Mouse (Mus musculus) intestine, embryonic 16.5 days (tissue): ENCODE data around the gene Zfp37. TPM values are rescaled to one million over a fixed set of nuclear protein-coding genes. Genes with fewer than 3 reads are reported as not detected.
"Not testable (repeated sequence)": the region's sequence is repeated elsewhere in the genome, so short reads cannot be mapped to it uniquely, and the experiment has no call there.

Experiments used
- ATAC-seq: fragments of 200-750 bp; cut with Nextera tagmentation; 2 replicates; pipeline ENCODE4 v1.8.0; 2017; ENCODE audit warnings: moderate TSS enrichment, moderate library complexity
- H3K27ac ChIP-seq: fragments of 300-500 bp; sonication (generic); 2 replicates; pipeline ENCODE4 v1.5.1; 2014; ENCODE audit warnings: mild to moderate bottlenecking, low read length
- H3K27me3 ChIP-seq: fragments of 300-500 bp; sonication (generic); replicated peaks from 2 replicates; pipeline ENCODE4 v1.6.1; 2014; ENCODE audit warnings: low read length, control low read depth, mixed read lengths; ENCODE audit not compliant: control insufficient read depth, insufficient read depth
- H3K36me3 ChIP-seq: fragments of 300-500 bp; sonication (generic); 2 replicates; pipeline ENCODE4 v1.6.1; 2014; ENCODE audit warnings: low read length, control low read depth; ENCODE audit not compliant: control insufficient read depth, insufficient read depth
- H3K4me1 ChIP-seq: fragments of 300-500 bp; sonication (generic); 2 replicates; pipeline ENCODE4 v1.6.1; 2014; ENCODE audit warnings: low read length, control low read depth, mixed read lengths; ENCODE audit not compliant: control insufficient read depth, insufficient read depth
- H3K4me2 ChIP-seq: fragments of 300-500 bp; sonication (generic); 2 replicates; pipeline ENCODE4 v1.6.1; 2014; ENCODE audit warnings: low read depth, low read length, control low read depth
- H3K4me3 ChIP-seq: fragments of 300-500 bp; sonication (generic); 2 replicates; pipeline ENCODE4 v1.5.1; 2014; ENCODE audit warnings: mild to moderate bottlenecking, low read length
- H3K9ac ChIP-seq: fragments of 300-500 bp; sonication (generic); 2 replicates; pipeline ENCODE4 v1.6.1; 2014; ENCODE audit warnings: low read depth, low read length
- H3K9me3 ChIP-seq: fragments of 300-500 bp; sonication (generic); 2 replicates; pipeline ENCODE4 v1.6.1; 2016; ENCODE audit warnings: low read length, control low read depth; ENCODE audit not compliant: control insufficient read depth
- WGBS: fragments of 180-500 bp; shearing (Covaris S2); extraction: QIAGEN DNeasy Blood & Tissue Kit; methylation state at CpG from one replicate; pipeline ENCODE4 v1.1.7; 2014; 5-methylcytosine and 5-hydroxymethylcytosine counted together
- polyA plus RNA-seq: library from polyadenylated mRNA; unstranded; fragments of >200 nt; fragmentation: Nextera tagmentation; extraction: Ambion mirVana; gene quantifications from 2 replicates; pipeline ENCODE4 v1.2.1, GENCODE M21; 2015

The Zfp37 gene
- polyA plus RNA-seq, 1 experiment from 2014 or later, result 4.8 TPM

DNA sequence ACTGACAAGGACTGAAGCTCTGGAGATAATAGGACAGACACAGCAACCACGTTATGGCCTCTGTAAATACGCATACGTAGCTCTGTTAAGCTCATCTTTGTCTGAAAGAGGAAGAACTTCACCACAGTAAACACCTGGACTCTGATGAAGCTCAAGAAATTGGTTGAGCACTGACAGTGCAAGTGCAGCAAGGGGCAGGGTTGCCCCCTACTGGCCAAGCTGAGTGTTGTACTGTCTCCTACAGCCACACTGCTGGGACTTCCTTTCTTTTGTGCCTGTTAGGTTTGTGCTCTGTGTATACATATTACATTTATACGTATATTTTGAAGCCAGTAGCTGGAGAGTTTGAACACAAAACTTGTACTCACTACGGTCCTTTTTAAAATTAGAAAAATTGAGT, 53.6 kb downstream of the Zfp37 start:
- H3K4me2 ChIP-seq, result no peak overlapping the region
- ATAC-seq, result no peak
- H3K27me3 ChIP-seq, result no peaks in the 10 kb centered on the region
- H3K4me3 ChIP-seq, result no peak overlapping the region
- 40% methylated on average over 5 of the region's 5 CpGs for WGBS
- H3K36me3 ChIP-seq, result no peaks in the 10 kb centered on the region
- no peaks in the 10 kb centered on the region for H3K9me3 ChIP-seq
- no peak overlapping the region for H3K27ac ChIP-seq
- no peaks in the 10 kb centered on the region for H3K4me1 ChIP-seq
- no peak overlapping the region for H3K9ac ChIP-seq

DNA sequence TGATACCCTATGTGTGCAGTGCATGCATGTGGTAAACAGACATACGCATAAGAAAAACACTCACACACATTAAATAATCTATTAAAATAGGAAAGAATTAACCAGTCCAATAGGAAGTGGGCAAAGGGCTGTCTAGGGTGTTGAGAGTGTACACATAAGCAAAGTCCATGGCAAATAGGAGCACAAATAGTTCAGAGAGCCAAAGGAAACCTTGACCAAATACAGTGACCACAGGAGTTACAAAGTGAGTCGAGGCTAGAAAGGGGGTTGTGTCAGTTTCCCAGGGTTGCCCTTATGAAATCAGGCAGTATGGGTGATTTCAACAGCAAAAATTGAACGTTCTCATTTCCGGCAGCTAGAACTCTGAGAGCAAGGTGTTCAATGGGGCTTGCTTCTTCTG, 56.4 kb downstream of the Zfp37 start:
- no peaks in the 10 kb centered on the region for H3K9me3 ChIP-seq
- no peaks in the 10 kb centered on the region for H3K27me3 ChIP-seq
- H3K4me3 ChIP-seq, result no peak overlapping the region
- no peaks in the 10 kb centered on the region for H3K36me3 ChIP-seq
- no peak overlapping the region for H3K27ac ChIP-seq
- H3K9ac ChIP-seq, result no peak overlapping the region
- ATAC-seq, result no peak
- WGBS, result 84% methylated on average over 4 of the region's 4 CpGs
- no peak overlapping the region for H3K4me2 ChIP-seq
- no peaks in the 10 kb centered on the region for H3K4me1 ChIP-seq

DNA sequence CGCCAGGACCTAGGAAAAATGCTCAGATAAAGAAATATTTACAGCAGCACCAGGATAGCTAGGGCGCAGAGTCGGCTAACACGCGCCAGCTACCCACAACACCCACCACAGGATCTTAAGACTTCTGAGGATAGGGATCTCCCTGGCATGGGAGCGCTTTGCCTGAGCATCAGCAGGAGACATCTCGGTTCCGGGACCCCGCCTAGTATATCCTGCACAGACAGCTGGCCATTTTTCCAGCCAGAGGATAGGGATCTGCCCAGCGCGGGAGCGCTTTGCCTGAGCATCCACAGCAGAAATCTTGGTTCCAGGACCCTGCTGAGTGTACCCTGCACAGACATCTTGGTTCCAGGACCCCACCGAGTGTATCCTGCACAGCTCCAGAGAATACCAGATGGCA, 63.2 kb downstream of the Zfp37 start:
- H3K4me1 ChIP-seq, H3K27ac ChIP-seq, ATAC-seq, H3K9ac ChIP-seq, H3K36me3 ChIP-seq, H3K4me3 ChIP-seq, H3K27me3 ChIP-seq, H3K9me3 ChIP-seq, H3K4me2 ChIP-seq: not testable (repeated sequence)
- 91% methylated on average over 13 of the region's 13 CpGs for WGBS

- WGBS, result 63% methylated on average over 1 of the region's 1 CpGs
- no peak for ATAC-seq
- Histone ChIP-seq H3K4me1 (no peaks in the 10 kb centered on the region), H3K27me3 (no peaks in the 10 kb centered on the region), H3K4me3 (no peak overlapping the region), H3K27ac (no peak overlapping the region), H3K4me2 (no peak overlapping the region), H3K9ac (no peak overlapping the region), H3K36me3 (no peaks in the 10 kb centered on the region), H3K9me3 (no peaks in the 10 kb centered on the region)
Observed at GRCm38 (mm10) chr4:62158401-62158800, 72.4 kb downstream of the Zfp37 start.

DNA sequence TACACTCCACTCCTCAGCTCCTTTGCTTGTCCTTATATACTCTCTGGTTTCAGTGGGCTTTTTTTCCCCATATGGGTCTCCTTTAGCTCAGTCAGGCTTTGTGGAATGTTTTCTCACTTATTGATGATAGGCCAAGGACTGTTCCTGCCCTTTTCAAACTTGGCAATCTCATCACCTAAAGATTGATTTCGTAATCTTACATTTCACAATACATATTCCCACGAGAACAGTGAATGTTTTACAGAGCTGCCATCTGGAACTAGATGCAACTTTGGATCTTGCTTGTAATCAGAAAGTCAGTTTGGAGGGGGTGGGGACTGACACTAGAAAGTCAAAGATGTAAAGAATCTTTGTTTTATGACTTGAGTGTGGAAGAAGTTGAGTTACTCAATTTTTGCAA, 80.0 kb downstream of the Zfp37 start, which contains the start of gene Mup21:
Gene Mup21 (minus strand): TSS at position 53 of the 400 bp plus-strand sequence.
- H3K27me3 ChIP-seq, result no peaks in the 10 kb centered on the region
- no peak within 1 kb of the TSS for H3K4me3 ChIP-seq
- 82% methylated on average over 2 of the region's 2 CpGs for WGBS
- H3K4me2 ChIP-seq, result no peak within 1 kb of the TSS
- H3K9ac ChIP-seq, result no peak within 1 kb of the TSS
- no peaks in the 10 kb centered on the region for H3K4me1 ChIP-seq
- no peaks in the 10 kb centered on the region for H3K36me3 ChIP-seq
- ATAC-seq, result no peak
- H3K27ac ChIP-seq, result no peak within 1 kb of the TSS
- no peaks in the 10 kb centered on the region for H3K9me3 ChIP-seq

Other genes with a start within 250 kb of the Zfp37 start
- gene Mup20, start 176.9 kb downstream of the Zfp37 start, polyA plus RNA-seq, result not detected in 2 replicates
- not detected in 2 replicates for gene Mup3, start 143.7 kb downstream of the Zfp37 start, polyA plus RNA-seq
- not detected in 2 replicates for gene Mup21, start 80.2 kb downstream of the Zfp37 start, polyA plus RNA-seq
- gene Slc31a2, start 31.5 kb upstream of the Zfp37 start, polyA plus RNA-seq, result 20.4 and 21.2 TPM in 2 replicates
- gene Fkbp15, start 129.5 kb upstream of the Zfp37 start, polyA plus RNA-seq, result 24.3 and 27.9 TPM in 2 replicates
- 127 and 149 TPM in 2 replicates for gene Slc31a1, start 129.7 kb upstream of the Zfp37 start, polyA plus RNA-seq
- gene Cdc26, start 177.6 kb upstream of the Zfp37 start, polyA plus RNA-seq, result 106 and 122 TPM in 2 replicates
- gene Prpf4, start 177.8 kb upstream of the Zfp37 start, polyA plus RNA-seq, result 14.3 and 15.9 TPM in 2 replicates
- not detected in 2 replicates for gene Rnf183, start 204.2 kb upstream of the Zfp37 start, polyA plus RNA-seq
- 5.1 and 7.3 TPM in 2 replicates for gene Wdr31, start 239.8 kb upstream of the Zfp37 start, polyA plus RNA-seq
- 29.9 and 31.6 TPM in 2 replicates for gene Bspry, start 249.0 kb upstream of the Zfp37 start, polyA plus RNA-seq